Mouse (Mus musculus) C2C12 (cell line): Measurements from ENCODE around the gene Hcfc2.

ENCODE experiments used
- CTCF ChIP-seq: IDR thresholded peaks from one replicate; pipeline ENCODE4 v1.5.1; 2011; ENCODE audit not compliant: control insufficient read depth, insufficient read depth, insufficient read length
- FOSL1 ChIP-seq: IDR thresholded peaks from one replicate; pipeline ENCODE4 v1.8.0; 2011; ENCODE audit warnings: mild to moderate bottlenecking, low read length; ENCODE audit not compliant: poor library complexity, insufficient read depth, severe bottlenecking
- USF1 ChIP-seq: IDR thresholded peaks from one replicate; pipeline ENCODE4 v1.6.1; 2011; ENCODE audit warnings: low read depth, mild to moderate bottlenecking, control low read depth, moderate library complexity

DNA sequence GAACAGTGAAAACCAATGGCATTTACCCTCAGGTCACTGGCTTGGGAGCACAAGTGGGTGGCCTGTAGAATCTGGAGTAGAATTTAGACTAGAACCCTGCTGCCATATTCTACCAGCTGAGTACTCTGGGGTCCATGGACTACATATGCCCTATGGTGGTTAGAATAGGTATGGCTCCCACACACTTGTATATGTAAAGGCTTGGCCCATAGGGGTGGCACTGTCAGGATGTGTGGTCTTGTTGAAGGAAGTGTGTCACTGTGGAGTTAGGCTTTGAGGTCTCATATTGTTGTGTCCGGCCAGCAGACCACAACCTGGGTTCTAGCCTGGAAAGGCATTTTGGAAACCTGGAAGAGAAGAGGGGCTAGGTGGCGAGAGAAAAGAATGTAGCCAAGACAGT is 74.8 kb downstream of the Hcfc2 start:
- TF ChIP-seq CTCF (no peak), USF1 (no peak), FOSL1 (no peak)
